Mouse (Mus musculus) ovary, postnatal 10 days (tissue): ENCODE data around the gene Tbck.
A peak's percentile ranks its signal among the peaks of the same experiment; 100 is the strongest.

Experiments
- DNase-seq: peaks from one replicate; pipeline ENCODE4 v3.0.0; 2022; ENCODE audit warnings: low spot score

The Tbck gene

GRCm38 (mm10) chr3:132683447-132684230, at the start of gene Tbck:
TSS of gene Tbck (plus strand) at chr3:132684144.
- DNase-seq, result peak; percentile 94

DNA sequence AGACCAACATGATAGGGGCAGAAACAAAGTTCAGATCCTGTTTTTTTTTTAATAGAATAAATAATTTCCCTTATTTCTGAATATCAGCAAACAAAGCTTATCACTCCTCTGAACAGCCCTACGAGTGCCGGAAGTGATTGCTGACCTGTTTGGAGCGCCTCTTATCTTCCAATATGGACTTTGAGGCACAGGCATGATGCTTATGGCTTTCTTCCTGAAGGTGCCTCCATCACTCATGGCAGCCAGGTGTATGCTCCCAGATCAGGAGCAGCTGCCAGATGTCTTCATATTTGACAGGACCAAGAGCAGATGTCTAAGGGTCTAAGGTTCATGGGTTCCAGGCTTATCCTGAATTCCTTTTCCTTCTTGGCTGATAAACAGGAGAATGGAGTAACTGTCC, 46.9 kb upstream of the Tbck start:
- no peak for DNase-seq

GRCm38 (mm10) chr3:132644071-132644470, 39.9 kb upstream of the Tbck start:
- DNase-seq, result no peak

DNA sequence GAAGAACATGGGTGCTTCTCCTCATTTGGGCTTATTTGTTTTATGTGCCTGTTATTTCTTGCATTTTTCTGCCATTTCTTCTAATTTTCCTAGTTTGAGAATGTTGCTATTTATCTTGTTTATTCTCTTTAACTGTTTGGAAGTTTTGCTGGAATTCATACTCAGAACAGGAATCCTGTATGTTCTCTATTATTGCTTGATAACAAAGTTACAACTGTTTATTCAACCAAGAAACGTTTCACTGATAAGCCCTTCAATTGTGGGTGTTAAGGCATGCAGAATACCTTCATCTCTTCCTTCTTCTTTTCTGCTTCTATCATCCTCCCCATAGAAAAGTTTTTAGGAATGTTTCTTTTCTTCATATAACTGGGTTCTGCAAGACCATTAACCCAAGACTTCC, 37.1 kb upstream of the Tbck start:
- DNase-seq, result no peak

GRCm38 (mm10) chr3:132649368-132649767, 34.6 kb upstream of the Tbck start:
- DNase-seq, result no peak

DNA sequence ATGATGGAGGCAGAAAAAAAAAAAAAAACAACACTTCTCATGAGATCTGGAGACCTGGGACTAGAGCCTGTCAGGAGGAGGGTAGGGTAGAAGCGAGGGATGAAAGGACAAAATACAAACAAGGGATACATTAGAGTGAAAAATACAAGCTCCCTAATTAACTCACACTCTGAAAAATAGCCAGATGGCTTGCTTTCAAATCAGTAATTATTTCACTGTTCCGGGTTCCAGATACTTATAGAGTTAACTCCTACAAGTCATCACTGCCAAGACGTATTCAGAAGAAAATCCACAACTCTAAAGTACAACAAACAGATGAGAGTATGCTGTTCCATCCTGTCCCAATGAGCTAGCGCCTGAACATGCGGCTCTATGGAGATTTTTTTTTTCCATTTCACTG, 33.8 kb upstream of the Tbck start:
- DNase-seq, result no peak

DNA sequence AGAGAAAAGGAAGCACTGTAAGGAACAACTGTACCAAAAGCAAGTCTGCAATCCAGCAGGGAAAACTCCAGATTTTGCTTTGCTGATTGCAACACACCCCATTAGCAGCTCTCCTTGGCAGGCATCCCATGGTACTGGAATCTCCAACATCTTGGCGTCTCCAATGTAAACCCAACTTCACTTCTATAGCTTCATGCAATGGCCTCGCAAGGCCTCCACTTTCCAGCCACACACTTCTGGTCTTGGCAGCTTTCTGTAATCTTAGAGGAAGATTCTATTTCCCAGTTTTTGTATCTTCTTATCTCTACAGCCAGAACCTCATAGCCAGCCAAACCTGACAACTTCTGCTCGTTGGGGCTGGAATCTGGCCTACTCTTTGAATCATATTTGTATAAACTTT, 32.2 kb upstream of the Tbck start:
- no peak for DNase-seq

GRCm38 (mm10) chr3:132653959-132654358, 30.0 kb upstream of the Tbck start:
- DNase-seq, result no peak

GRCm38 (mm10) chr3:132655955-132656354, 28.0 kb upstream of the Tbck start:
- no peak for DNase-seq

DNA sequence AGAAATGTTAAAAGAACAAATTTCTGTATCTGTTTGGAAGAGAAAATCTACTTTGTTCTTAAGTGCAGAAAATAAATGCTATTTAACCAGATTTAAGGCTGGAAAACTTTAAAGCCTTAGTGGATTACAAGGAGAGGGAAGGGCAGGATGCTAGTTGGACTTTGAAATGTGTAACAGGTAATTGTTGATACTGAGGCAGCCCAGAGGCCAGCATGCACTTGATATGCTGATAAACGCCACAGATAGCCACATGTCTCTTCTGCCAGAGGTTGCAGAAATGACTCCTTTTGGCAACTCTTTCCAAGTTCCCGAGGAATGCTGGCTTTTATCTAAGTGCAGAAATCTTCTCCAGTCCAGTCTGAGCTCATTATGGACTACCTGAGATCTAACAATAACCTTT, 6.5 kb upstream of the Tbck start:
- DNase-seq, result no peak

- no peak for DNase-seq
These were observed 436 bp downstream of the Tbck start, which contains the start of gene Aimp1 for GRCm38 (mm10) chr3:132684231-132684928. TSS of gene Aimp1 (minus strand) at chr3:132684370.

- no peak for DNase-seq
These were observed 17.4 kb downstream of the Tbck start for GRCm38 (mm10) chr3:132701368-132701767.

DNA sequence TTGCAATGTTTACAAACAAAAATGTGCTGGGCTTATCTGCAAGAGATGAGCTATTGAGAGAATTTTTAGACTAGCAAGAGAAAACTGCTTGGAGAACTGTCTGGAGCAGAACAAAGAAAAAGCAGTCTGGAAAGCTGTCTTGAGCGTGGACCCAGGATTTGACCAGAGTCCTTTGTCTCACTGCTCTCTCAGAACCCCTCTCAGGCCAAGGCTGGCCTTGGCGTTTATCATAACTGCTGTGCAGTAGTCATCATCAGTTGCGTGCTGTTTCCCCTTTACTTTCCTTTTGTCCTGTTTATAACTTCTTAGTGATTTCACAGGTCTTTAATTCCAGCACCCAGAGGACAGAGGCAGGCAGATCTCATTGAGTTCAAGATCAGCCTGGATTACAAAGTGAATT, 20.3 kb downstream of the Tbck start:
- DNase-seq, result no peak

DNA sequence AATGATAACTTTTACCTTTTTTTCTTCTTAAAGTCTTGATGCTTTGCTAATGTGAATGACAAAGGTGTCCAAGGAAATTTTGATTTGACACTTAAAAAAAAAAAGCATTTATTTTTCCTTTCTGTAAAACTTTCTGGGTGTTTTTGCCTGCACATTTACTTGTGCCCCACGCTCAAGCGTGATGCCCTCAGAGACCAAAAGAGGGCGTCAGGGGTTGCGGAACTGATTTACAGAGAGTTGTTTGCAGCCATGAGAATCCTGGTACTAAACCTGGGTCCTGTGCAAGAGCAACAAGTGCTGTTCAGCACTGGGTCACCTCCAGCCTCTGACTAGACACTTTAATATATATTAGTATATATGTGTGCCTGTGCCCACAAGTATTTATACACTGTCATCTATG, 23.0 kb downstream of the Tbck start:
- no peak for DNase-seq

GRCm38 (mm10) chr3:132713913-132714312, 30.0 kb downstream of the Tbck start:
- DNase-seq, result no peak

GRCm38 (mm10) chr3:132717316-132717715, 33.4 kb downstream of the Tbck start:
- DNase-seq, result no peak

GRCm38 (mm10) chr3:132724326-132724725, 40.4 kb downstream of the Tbck start:
- no peak for DNase-seq

DNA sequence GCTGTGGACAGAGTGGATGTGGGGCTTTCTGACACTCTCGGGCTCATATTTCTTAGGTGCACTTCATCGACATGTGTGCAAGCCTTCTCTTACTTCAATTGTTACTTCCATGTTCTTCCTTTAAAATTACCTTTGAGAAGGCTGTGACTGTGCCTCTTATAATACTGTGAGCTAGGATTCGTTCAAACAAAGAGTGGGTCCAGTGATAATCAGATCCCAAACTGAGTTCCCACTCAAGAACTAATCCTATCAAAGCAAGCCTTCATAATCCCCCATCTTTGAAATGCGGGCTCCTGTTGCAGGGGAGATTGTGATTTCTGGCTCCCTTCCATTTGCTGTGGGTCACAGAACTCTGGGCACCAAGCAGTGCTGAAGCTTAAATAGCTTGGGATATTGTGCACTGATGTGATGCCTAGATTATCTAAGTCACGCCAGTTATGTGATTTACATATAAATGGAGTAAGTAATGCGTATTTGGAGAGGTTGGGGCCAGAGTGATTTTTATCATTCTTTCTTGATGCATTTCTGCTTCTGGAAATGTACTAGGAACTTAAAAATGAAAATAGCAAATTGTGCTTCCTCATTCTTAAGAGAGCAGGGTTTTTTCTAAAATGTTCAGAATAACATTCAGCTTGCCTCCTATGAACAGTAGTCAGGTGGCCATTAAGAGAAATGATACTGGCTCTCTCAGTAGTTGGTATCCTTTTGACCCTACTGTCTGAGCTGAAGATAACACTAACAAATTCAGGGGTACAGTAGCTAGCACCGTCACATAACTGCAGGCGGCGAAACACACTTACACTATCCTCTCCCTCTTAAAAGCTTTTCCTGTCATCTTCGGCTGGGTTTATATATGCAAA, 60.6 kb downstream of the Tbck start:
- no peak for DNase-seq

- no peak for DNase-seq
These were observed 63.1 kb downstream of the Tbck start for GRCm38 (mm10) chr3:132747036-132747435.

DNA sequence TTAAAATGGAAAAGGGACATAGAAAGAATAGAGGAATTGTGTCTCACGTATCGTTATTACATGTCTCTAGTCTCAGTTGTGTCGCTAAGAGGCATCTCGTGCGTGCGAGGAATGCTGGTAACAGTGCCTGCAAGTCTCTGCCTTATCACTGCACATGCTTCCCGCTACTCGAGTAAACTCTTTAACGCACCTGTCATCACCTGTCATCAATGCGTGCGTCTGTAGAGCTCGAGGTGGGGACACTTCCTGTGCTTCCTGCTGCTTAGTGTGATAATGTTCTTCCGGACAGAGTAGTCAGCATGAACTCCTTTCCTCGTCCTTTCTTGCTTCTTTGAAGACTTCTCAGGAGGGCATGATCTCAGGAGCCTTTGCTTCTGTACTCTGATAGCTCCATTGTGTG, 63.8 kb downstream of the Tbck start:
- DNase-seq, result no peak

- no peak for DNase-seq
These were observed 64.8 kb downstream of the Tbck start for GRCm38 (mm10) chr3:132748750-132749149.

- no peak for DNase-seq
These were observed 68.8 kb downstream of the Tbck start for GRCm38 (mm10) chr3:132752772-132753171.

DNA sequence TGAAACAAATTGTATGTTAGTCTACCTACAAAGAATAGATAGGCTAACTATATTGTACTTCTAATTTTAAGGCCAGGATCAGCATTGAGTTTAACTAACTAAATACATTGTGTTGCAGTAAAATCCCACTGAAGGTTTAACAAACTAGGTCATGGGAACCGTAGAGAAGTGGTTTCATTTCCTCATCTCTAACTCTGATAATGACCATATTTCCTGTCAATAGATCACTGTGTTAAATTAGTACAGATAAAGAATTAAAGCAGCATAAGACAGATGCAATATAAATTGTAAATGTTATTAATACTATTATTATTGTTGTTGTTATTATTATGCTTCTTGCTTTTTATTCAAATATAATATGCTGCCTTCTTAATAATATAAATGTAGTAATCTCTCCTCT, 72.3 kb downstream of the Tbck start:
- no peak for DNase-seq
